Mouse (Mus musculus) thymus, postnatal 0 days (tissue): Measurements from ENCODE around the gene Twf2. TPM values are rescaled to one million over a fixed set of nuclear protein-coding genes. Genes with fewer than 3 reads are reported as not detected.

ENCODE experiments used
- DNase-seq: peaks from one replicate; pipeline ENCODE4 v3.0.0-alpha.2; 2015; ENCODE audit warnings: low spot score
- polyA plus RNA-seq: library from polyadenylated mRNA; unstranded; fragments of >200 nt; fragmentation: Nextera tagmentation; extraction: Ambion mirVana; gene quantifications from 2 replicates; pipeline ENCODE4 v1.2.1, GENCODE M21; 2015

Twf2 gene
- polyA plus RNA-seq, 1 experiment from 2014 or later = 141 TPM

GRCm38 (mm10) chr9:106177799-106178198 is 25.1 kb upstream of the Twf2 start:
- no peak for DNase-seq

- no peak for DNase-seq
Observed at GRCm38 (mm10) chr9:106179454-106179853, 23.5 kb upstream of the Twf2 start.

- DNase-seq = no peak
Observed at GRCm38 (mm10) chr9:106179964-106180363, 22.9 kb upstream of the Twf2 start.

- no peak for DNase-seq
Observed at GRCm38 (mm10) chr9:106182146-106182545, 20.8 kb upstream of the Twf2 start.

- DNase-seq = no peak
Observed at GRCm38 (mm10) chr9:106183996-106184395, 18.9 kb upstream of the Twf2 start.

GRCm38 (mm10) chr9:106191355-106191754 is 11.6 kb upstream of the Twf2 start:
- no peak for DNase-seq

- DNase-seq = no peak
Observed at GRCm38 (mm10) chr9:106192024-106192423, 10.9 kb upstream of the Twf2 start.

GRCm38 (mm10) chr9:106192998-106193397 is 9.9 kb upstream of the Twf2 start:
- peak; percentile 37 for DNase-seq

- no peak for DNase-seq
Observed at GRCm38 (mm10) chr9:106193930-106194807, 8.7 kb upstream of the Twf2 start.

GRCm38 (mm10) chr9:106195693-106196092 is 7.2 kb upstream of the Twf2 start:
- DNase-seq = no peak

GRCm38 (mm10) chr9:106197081-106197713 is 5.7 kb upstream of the Twf2 start:
- no peak for DNase-seq

- no peak for DNase-seq
Observed at GRCm38 (mm10) chr9:106197732-106198131, 5.2 kb upstream of the Twf2 start.

GRCm38 (mm10) chr9:106198962-106199458 is 3.9 kb upstream of the Twf2 start:
- peak; percentile 58 for DNase-seq

GRCm38 (mm10) chr9:106199535-106200272 is 3.2 kb upstream of the Twf2 start, which contains the start of gene Ppm1m:
Gene Ppm1m, minus strand, starts transcription at chr9:106199746.
- no peak for DNase-seq

GRCm38 (mm10) chr9:106201895-106202294 is 1.0 kb upstream of the Twf2 start:
- no peak for DNase-seq

GRCm38 (mm10) chr9:106203990-106204851 is 1.3 kb downstream of the Twf2 start:
- DNase-seq = peak; percentile 33

- no peak for DNase-seq
Observed at GRCm38 (mm10) chr9:106205713-106206290, 2.9 kb downstream of the Twf2 start.

- no peak for DNase-seq
Observed at GRCm38 (mm10) chr9:106206515-106206914, 3.6 kb downstream of the Twf2 start.

GRCm38 (mm10) chr9:106208181-106208580 is 5.3 kb downstream of the Twf2 start:
- DNase-seq = no peak

GRCm38 (mm10) chr9:106209954-106210353 is 7.0 kb downstream of the Twf2 start:
- no peak for DNase-seq
